ENCODE assay signal across 20 mouse cellular contexts in genomic region chr16:35921676-35922235, GRCm38 (mm10).
"Had no signal": no experiment of that assay in that cellular context is flagged by ENCODE, and none has a peak within 500 bp of the region (broad histone marks: within the 10 kb centered on the region; RNA-seq: fewer than 3 reads in every experiment).

No protein-coding gene starts in this region.

- DNase-seq: layer of hippocampus, adult 9-11 months; liver; liver, postnatal 0 days; lung, embryonic 14.5 days; right cerebral cortex, adult 18-20 months; right cerebral cortex, postnatal 14 days; right cerebral cortex, postnatal 4 days; thymus, adult 2 months; thymus, postnatal 25 days had no signal

- H3K36me3 ChIP-seq: intestine, embryonic 15.5 days; limb, embryonic 10.5 days; limb, embryonic 13.5 days; midbrain, embryonic 12.5 days; midbrain, embryonic 15.5 days; neural tube, embryonic 12.5 days; neural tube, embryonic 15.5 days had no signal

- H3K4me3 ChIP-seq: intestine, embryonic 15.5 days; layer of hippocampus, adult 2 months; limb, embryonic 10.5 days; limb, embryonic 13.5 days; midbrain, embryonic 12.5 days; midbrain, embryonic 15.5 days; neural tube, embryonic 12.5 days; neural tube, embryonic 15.5 days had no signal

- H3K9me3 ChIP-seq: intestine, embryonic 15.5 days; limb, embryonic 10.5 days; limb, embryonic 13.5 days; midbrain, embryonic 12.5 days; midbrain, embryonic 15.5 days; neural tube, embryonic 12.5 days; neural tube, embryonic 15.5 days had no signal

- ATAC-seq: intestine, embryonic 15.5 days; liver, postnatal 0 days; lung, postnatal 0 days; midbrain, embryonic 15.5 days had no signal

- H3K9ac ChIP-seq: intestine, embryonic 15.5 days; limb, embryonic 13.5 days; liver, embryonic 14.5 days; liver, postnatal 0 days; lung, embryonic 14.5 days; midbrain, embryonic 12.5 days; midbrain, embryonic 15.5 days; neural tube, embryonic 12.5 days; neural tube, embryonic 15.5 days had no signal

- H3K27ac ChIP-seq: intestine, embryonic 15.5 days; layer of hippocampus, adult 2 months; limb, embryonic 10.5 days; limb, embryonic 13.5 days; liver, embryonic 14.5 days; macrophage; midbrain, embryonic 12.5 days; midbrain, embryonic 15.5 days; neural tube, embryonic 12.5 days; neural tube, embryonic 15.5 days had no signal

- H3K27me3 ChIP-seq: intestine, embryonic 15.5 days; limb, embryonic 13.5 days; midbrain, embryonic 12.5 days; midbrain, embryonic 15.5 days; neural tube, embryonic 12.5 days; neural tube, embryonic 15.5 days had no signal

- H3K4me1 ChIP-seq: intestine, embryonic 15.5 days; limb, embryonic 10.5 days; midbrain, embryonic 12.5 days; midbrain, embryonic 15.5 days; neural tube, embryonic 12.5 days; neural tube, embryonic 15.5 days had no signal

- H3K4me2 ChIP-seq: intestine, embryonic 15.5 days; limb, embryonic 13.5 days; lung, embryonic 14.5 days; midbrain, embryonic 12.5 days; midbrain, embryonic 15.5 days; neural tube, embryonic 12.5 days; neural tube, embryonic 15.5 days had no signal
